Mouse (Mus musculus) G1E (cell line): ENCODE data around the gene Ulk4. TPM values are rescaled to one million over a fixed set of nuclear protein-coding genes. Genes with fewer than 3 reads are reported as not detected.
"Not testable (repeated sequence)": the region's sequence is repeated elsewhere in the genome, so short reads cannot be mapped to it uniquely, and the experiment has no call there.

Experiments used
- ATAC-seq: 2 replicates; pipeline ENCODE4 v1.8.0; 2016; ENCODE audit warnings: mild to moderate bottlenecking; ENCODE audit not compliant: insufficient number of reproducible peaks, poor library complexity, low FRiP score, severe bottlenecking; ENCODE audit errors: extremely low read depth
- DNase-seq: peaks from one replicate; pipeline ENCODE4 v3.0.0; 2012; ENCODE audit warnings: low spot score
- H3K27me3 ChIP-seq: 2 replicates; pipeline ENCODE4 v1.6.1; 2012; ENCODE audit warnings: mild to moderate bottlenecking, low read length, inconsistent platforms; ENCODE audit not compliant: insufficient read depth
- H3K36me3 ChIP-seq: replicated peaks from 2 replicates; pipeline ENCODE3; 2012; ENCODE audit warnings: mild to moderate bottlenecking, inconsistent platforms
- H3K4me1 ChIP-seq: 2 replicates; pipeline ENCODE4 v1.6.1; 2012; ENCODE audit warnings: low read depth, low read length, inconsistent platforms, mixed read lengths; ENCODE audit not compliant: insufficient read depth
- H3K4me3 ChIP-seq: 2 replicates; pipeline ENCODE4 v1.5.1; 2012; ENCODE audit warnings: low read depth, mild to moderate bottlenecking, inconsistent platforms, low read length, moderate library complexity, mixed read lengths
- H3K9me3 ChIP-seq: replicated peaks from 2 replicates; pipeline ENCODE4 v1.6.1; 2012; ENCODE audit warnings: inconsistent platforms
- CTCF ChIP-seq: IDR thresholded peaks from 2 replicates; pipeline ENCODE4 v1.5.1; 2012; ENCODE audit warnings: low read depth, low read length, inconsistent platforms, mixed read lengths
- GATA1 ChIP-seq: IDR thresholded peaks from 2 replicates; pipeline ENCODE4 v1.6.1; 2012; ENCODE audit warnings: borderline replicate concordance, low read length, inconsistent platforms, mixed read lengths
- GATA2 ChIP-seq: IDR thresholded peaks from 2 replicates; pipeline ENCODE4 v1.6.1; 2012; ENCODE audit warnings: low read depth, low read length, inconsistent platforms, borderline replicate concordance
- POLR2AphosphoS5 ChIP-seq: IDR thresholded peaks from 2 replicates; pipeline ENCODE4 v1.6.1; 2012; ENCODE audit warnings: low read depth, low read length, inconsistent platforms; ENCODE audit not compliant: insufficient replicate concordance
- TAL1 ChIP-seq: conservative IDR thresholded peaks from 2 replicates; pipeline ENCODE4 v1.6.1; 2012; ENCODE audit warnings: low read depth, low read length, inconsistent platforms, mixed read lengths
- polyA plus RNA-seq: library from polyadenylated mRNA; stranded (reverse); fragments of >175 nt; gene quantifications from 2 replicates; pipeline ENCODE4 v1.2.3, GENCODE M21; 2012
- total RNA-seq, 2 experiments: library from RNA; stranded (forward) in 1 of 2; stranded (reverse) in 1 of 2; fragments of 200-1000 nt in 1 of 2; fragments of >200 nt in 1 of 2; fragmentation: Nextera tagmentation in 1 of 2; gene quantifications; 2 replicates each; pipeline ENCODE4 v1.2.3; 2014 to 2017

Ulk4 gene
- total and polyA plus RNA-seq, 3 experiments = 0.52 to 3.2 (median 1.6) TPM

DNA sequence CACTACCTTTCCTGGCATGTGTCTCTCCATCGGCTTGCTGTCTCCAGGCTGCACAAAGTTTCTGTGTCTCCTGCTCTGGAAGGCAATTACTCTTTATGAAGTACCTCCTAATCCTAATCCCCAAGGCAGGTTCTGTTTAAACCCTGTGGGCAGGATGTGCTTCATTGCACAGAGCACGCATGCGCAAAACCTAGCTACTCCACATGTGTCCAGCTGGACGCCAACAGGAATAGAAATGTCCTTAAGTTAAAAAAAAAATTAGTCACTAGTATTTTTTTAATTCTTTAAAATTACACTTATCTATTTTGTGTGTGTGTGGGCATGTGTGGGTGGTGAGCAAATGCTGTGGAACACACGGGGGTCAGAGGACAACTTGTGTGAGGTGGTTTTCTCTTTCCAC lies 358.8 kb downstream of the Ulk4 start:
- Histone ChIP-seq H3K27me3 (peaks cover 17% of the 10 kb centered on the region), H3K9me3 (peaks cover 4% of the 10 kb centered on the region; the same call in 1 of the 2 replicates), H3K4me3 (no peak overlapping the region), H3K4me1 (peaks cover 11% of the 10 kb centered on the region), H3K36me3 (no peaks in the 10 kb centered on the region)
- TF ChIP-seq CTCF (no peak), GATA1 (no peak), GATA2 (no peak), POLR2AphosphoS5 (no peak), TAL1 (no peak)
- ATAC-seq (no peak), DNase-seq (no peak)

DNA sequence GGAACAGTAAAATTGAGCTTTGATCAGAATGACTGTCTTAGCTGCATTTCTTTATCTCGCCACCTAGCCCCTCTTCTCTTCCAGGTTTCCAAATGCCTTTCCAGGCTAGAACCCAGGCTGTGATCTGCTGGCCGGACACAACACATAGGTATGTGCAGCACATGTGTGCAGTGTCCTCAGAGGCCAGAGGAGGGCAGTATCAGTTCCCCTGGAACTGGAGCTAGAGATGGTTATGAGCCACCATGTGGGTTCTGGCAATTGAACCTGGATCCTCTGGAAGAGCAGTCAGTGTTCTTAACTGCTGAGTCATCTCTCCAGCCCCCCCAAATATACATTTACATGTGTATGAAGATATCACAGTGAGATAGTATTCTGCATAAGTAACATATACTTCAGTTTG lies 359.4 kb downstream of the Ulk4 start:
- not testable (repeated sequence) for ATAC-seq, H3K36me3 ChIP-seq, H3K4me3 ChIP-seq, DNase-seq, H3K9me3 ChIP-seq
- peaks cover 11% of the 10 kb centered on the region for H3K4me1 ChIP-seq
- H3K27me3 ChIP-seq = peaks cover 12% of the 10 kb centered on the region

DNA sequence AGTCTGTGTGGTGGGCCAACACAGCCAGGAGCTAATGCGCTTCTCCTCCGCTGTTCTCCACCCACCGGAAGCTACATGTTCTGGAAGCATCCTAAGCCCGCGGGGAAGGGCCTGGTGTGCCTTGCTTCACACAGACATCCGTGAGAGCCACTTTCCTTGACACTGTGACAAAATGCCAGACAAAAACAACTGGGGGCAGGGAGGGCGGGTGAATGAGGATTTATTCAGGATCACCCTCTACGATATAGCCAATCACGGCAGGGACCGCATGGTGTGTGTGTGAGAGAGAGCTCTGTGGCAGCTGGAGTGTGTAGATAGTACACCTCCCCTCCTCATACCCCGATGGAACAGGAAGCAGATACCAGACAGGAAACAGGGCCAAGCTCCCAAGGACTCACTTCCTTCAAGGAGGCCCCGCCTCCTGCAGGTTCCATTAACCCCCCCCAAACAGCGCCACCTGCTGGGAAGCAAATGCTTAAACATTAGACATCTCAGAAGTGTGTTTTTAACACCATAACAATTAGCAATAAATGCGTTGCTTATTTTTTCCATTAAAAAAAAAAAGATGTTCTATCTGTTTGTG lies 362.0 kb downstream of the Ulk4 start:
- peaks cover 4% of the 10 kb centered on the region; the same call in 1 of the 2 replicates for H3K27me3 ChIP-seq
- no peaks in the 10 kb centered on the region for H3K36me3 ChIP-seq
- peak; percentile 49; the same call in 1 of the 2 replicates for ATAC-seq
- TF ChIP-seq CTCF (peak; percentile 9; the same call in 1 of the 2 replicates), GATA2 (no peak)
- peaks cover 4% of the 10 kb centered on the region; the same call in 1 of the 2 replicates for H3K9me3 ChIP-seq
- H3K4me3 ChIP-seq = no peak overlapping the region; the same call in 1 of the 2 replicates
- no peak for DNase-seq
- peaks cover 8% of the 10 kb centered on the region for H3K4me1 ChIP-seq

DNA sequence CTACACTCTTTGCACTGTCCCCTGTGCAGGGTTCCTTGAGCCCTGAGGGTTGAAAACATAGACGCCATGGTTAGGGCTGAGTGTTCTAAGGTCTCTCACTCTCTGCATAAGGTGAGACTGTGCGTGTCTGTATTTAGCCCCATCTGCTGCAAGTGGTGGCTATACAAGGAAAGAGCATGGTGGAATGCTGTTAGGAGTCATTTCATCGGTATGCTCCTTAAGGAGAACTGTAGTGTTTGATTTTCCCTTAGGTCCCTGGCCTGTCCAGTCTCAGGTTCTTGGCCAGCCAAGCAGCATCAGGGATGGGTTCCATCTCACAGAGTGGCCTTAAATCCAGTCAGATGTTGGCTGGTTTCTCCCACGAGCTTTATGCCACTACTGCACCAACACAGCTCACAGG lies 362.6 kb downstream of the Ulk4 start:
- Histone ChIP-seq H3K4me3 (no peak overlapping the region), H3K27me3 (peaks cover 4% of the 10 kb centered on the region; the same call in 1 of the 2 replicates), H3K9me3 (peaks cover 4% of the 10 kb centered on the region; the same call in 1 of the 2 replicates), H3K4me1 (peaks cover 7% of the 10 kb centered on the region), H3K36me3 (no peaks in the 10 kb centered on the region)
- DNase-seq (no peak), ATAC-seq (no peak)
- TF ChIP-seq GATA2 = no peak
- TF ChIP-seq CTCF = no peak
- no peak for TF ChIP-seq GATA1
- TF ChIP-seq POLR2AphosphoS5 = no peak

DNA sequence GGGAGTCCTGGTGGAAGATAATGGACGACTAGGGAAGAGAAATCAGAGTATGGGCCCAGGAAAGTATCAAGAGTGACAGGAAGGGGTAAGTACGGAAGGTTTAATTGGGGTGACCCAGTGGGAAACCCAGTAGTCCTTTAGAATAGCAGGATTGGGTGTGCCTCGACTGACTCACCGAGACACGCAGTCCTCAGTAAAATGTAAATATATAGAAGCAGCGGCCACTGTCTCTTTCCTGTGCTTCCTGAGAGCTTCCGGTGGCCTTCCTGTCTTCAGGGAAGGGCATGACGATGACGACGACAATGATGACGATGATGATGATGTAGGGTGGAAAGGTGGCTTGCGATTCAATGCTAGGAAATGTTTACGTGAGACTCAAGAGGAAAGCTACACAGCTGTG lies 363.8 kb downstream of the Ulk4 start:
- ATAC-seq (no peak), DNase-seq (no peak)
- Histone ChIP-seq H3K9me3 (peaks cover 4% of the 10 kb centered on the region; the same call in 1 of the 2 replicates), H3K4me3 (no peak overlapping the region), H3K27me3 (peaks cover 4% of the 10 kb centered on the region; the same call in 1 of the 2 replicates), H3K4me1 (no peaks in the 10 kb centered on the region), H3K36me3 (no peaks in the 10 kb centered on the region)
- TF ChIP-seq GATA2 = no peak
- no peak for TF ChIP-seq GATA1
- TF ChIP-seq CTCF = no peak
- no peak for TF ChIP-seq POLR2AphosphoS5
- TF ChIP-seq TAL1 = no peak

DNA sequence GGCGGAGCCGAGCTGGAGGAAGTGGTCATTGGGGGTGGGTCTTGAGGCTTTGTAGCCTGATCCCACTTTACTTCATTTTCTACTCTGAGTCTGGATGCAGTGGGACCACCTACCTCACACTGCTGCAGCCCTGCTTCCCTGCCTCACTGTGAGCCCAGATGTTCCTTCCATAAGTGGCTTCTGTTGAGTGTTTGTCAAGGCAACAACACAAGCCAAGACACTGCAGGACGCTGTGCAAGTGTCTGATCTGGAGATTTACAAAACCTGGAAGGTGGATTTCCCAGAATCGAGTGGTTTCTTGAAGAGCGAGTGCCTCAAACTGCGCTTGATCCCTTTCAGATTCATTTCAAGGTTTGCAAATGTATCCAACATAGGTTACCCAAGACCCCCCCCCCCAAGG lies 368.5 kb downstream of the Ulk4 start:
- TF ChIP-seq GATA2 (no peak), CTCF (no peak), TAL1 (no peak), GATA1 (no peak), POLR2AphosphoS5 (no peak)
- Histone ChIP-seq H3K4me3 (no peak overlapping the region), H3K27me3 (peaks cover 12% of the 10 kb centered on the region), H3K4me1 (no peaks in the 10 kb centered on the region), H3K9me3 (no peaks in the 10 kb centered on the region), H3K36me3 (no peaks in the 10 kb centered on the region)
- ATAC-seq (no peak), DNase-seq (no peak)

Other genes with a start within 250 kb of the Ulk4 start
- gene Trak1, start 20.3 kb upstream of the Ulk4 start, total RNA-seq (2014; fragmentation: Nextera tagmentation) = 35.3 and 35.7 TPM in 2 replicates
- gene Trak1, start 20.3 kb upstream of the Ulk4 start, total RNA-seq (2017) = 13.6 and 14.6 TPM in 2 replicates
- 20.2 and 21.3 TPM in 2 replicates for gene Trak1, start 20.3 kb upstream of the Ulk4 start, polyA plus RNA-seq
- gene Cck, start 218.5 kb upstream of the Ulk4 start, total RNA-seq (2014; fragmentation: Nextera tagmentation) = not detected in 2 replicates
- gene Cck, start 218.5 kb upstream of the Ulk4 start, total RNA-seq (2017) = not detected in 2 replicates
- gene Cck, start 218.5 kb upstream of the Ulk4 start, polyA plus RNA-seq = not detected in 2 replicates